Mouse (Mus musculus): Measurements from ENCODE around the gene Gga2. TPM values are rescaled to one million over a fixed set of nuclear protein-coding genes. Genes with fewer than 3 reads are reported as not detected.

Gga2 gene
- total and polyA plus RNA-seq, 2 experiments from 2014 or later = 22.2 to 27.2 TPM

- no peak for ATAC-seq (ENCODE audit: low FRiP score)
- no peak overlapping the region for H3K4me2 ChIP-seq (ENCODE audit: low read depth, low read length, poor library complexity, severe bottlenecking)
- whole genome bisulfite sequencing = 93% methylated on average over 11 of the region's 11 CpGs
- TF ChIP-seq CTCF (IDR thresholded peaks at IDR 0.05) = no peak
- no peaks in the 10 kb centered on the region for H3K9me3 ChIP-seq (ENCODE audit: low read length)
- no peak overlapping the region for H3K4me3 ChIP-seq (ENCODE audit: low read depth, low read length)
- H3K27me3 ChIP-seq (ENCODE audit: insufficient read depth, low read length) = no peaks in the 10 kb centered on the region
- no peaks in the 10 kb centered on the region for H3K4me1 ChIP-seq (ENCODE audit: insufficient read depth, low read length)
- H3K36me3 ChIP-seq (ENCODE audit: insufficient read depth, low read length) = peaks cover 16% of the 10 kb centered on the region
- H3K9ac ChIP-seq (replicated peaks; ENCODE audit: low read length, poor library complexity, severe bottlenecking) = no peak overlapping the region
- no peak overlapping the region for H3K27ac ChIP-seq (ENCODE audit: low read depth, low read length)
- DNase-seq (ENCODE audit: low spot score) = no peak
These were observed 65.9 kb downstream of the Gga2 start for GRCm38 (mm10) chr7:121954891-121955669.

DNA sequence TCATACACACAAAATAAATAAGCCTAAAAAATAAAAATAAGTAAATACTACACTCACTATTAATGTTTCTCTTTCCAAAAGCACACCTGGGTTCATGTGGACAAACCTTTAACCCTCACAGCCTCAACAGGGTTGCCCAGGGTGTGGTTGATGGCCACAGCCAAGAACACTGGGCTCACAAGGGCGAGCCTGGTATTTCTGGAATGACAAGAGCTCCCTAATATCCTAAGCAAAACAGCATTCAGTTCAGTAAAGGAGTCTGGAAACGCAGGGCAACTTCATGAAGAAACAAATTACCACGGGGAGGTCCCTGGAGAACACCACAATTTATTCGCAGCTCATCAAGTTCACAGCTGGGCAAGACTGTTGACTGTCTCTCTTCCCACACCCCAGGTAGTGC is 73.5 kb downstream of the Gga2 start:
- Histone ChIP-seq H3K27ac (ENCODE audit: low read depth, low read length) (no peak overlapping the region), H3K4me2 (ENCODE audit: low read depth, low read length, poor library complexity, severe bottlenecking) (no peak overlapping the region), H3K9ac (replicated peaks; ENCODE audit: low read length, poor library complexity, severe bottlenecking) (no peak overlapping the region), H3K9me3 (ENCODE audit: low read length) (no peaks in the 10 kb centered on the region), H3K36me3 (ENCODE audit: insufficient read depth, low read length) (peaks cover 6% of the 10 kb centered on the region), H3K4me1 (ENCODE audit: insufficient read depth, low read length) (no peaks in the 10 kb centered on the region), H3K4me3 (ENCODE audit: low read depth, low read length) (no peak overlapping the region), H3K27me3 (ENCODE audit: insufficient read depth, low read length) (no peaks in the 10 kb centered on the region)
- WGBS = 76% methylated on average over 4 of the region's 4 CpGs
- TF ChIP-seq CTCF (IDR thresholded peaks at IDR 0.05) = no peak
- ATAC-seq (ENCODE audit: low FRiP score) (no peak), DNase-seq (ENCODE audit: low spot score) (no peak)

DNA sequence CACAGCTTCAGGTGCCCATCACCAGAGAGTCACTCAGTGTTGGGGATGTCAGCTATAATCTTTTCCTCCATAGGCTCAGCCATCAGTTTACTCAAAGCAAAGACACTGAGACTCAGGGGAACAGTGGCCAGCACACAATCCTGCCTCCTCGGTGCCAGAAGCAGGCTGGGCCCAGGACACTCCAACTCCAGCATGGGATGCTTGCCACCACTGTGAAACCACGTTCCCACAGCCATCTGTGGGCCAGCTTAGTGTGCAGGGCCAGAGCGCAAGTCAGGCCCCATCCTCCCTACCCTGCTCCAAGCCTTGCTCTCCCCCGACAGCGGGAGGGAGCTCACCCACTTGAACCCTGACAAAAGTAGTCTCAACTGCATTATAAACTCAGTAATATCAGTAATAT is 74.8 kb downstream of the Gga2 start:
- Histone ChIP-seq H3K9ac (replicated peaks; ENCODE audit: low read length, poor library complexity, severe bottlenecking) (no peak overlapping the region), H3K9me3 (ENCODE audit: low read length) (no peaks in the 10 kb centered on the region), H3K4me1 (ENCODE audit: insufficient read depth, low read length) (no peaks in the 10 kb centered on the region), H3K27me3 (ENCODE audit: insufficient read depth, low read length) (no peaks in the 10 kb centered on the region), H3K4me3 (ENCODE audit: low read depth, low read length) (no peak overlapping the region), H3K27ac (ENCODE audit: low read depth, low read length) (no peak overlapping the region), H3K4me2 (ENCODE audit: low read depth, low read length, poor library complexity, severe bottlenecking) (no peak overlapping the region), H3K36me3 (ENCODE audit: insufficient read depth, low read length) (peaks cover 9% of the 10 kb centered on the region)
- DNase-seq (ENCODE audit: low spot score) (no peak), ATAC-seq (ENCODE audit: low FRiP score) (no peak)
- no peak for TF ChIP-seq CTCF (IDR thresholded peaks at IDR 0.05)
- 80% methylated on average over 5 of the region's 5 CpGs for WGBS

GRCm38 (mm10) chr7:121942371-121942770 is 78.7 kb downstream of the Gga2 start:
- Histone ChIP-seq H3K9me3 (ENCODE audit: low read length) (no peaks in the 10 kb centered on the region), H3K36me3 (ENCODE audit: insufficient read depth, low read length) (peaks cover 5% of the 10 kb centered on the region; the same call in 1 of the 2 replicates), H3K4me1 (ENCODE audit: insufficient read depth, low read length) (no peaks in the 10 kb centered on the region), H3K4me3 (ENCODE audit: low read depth, low read length) (no peak overlapping the region), H3K9ac (replicated peaks; ENCODE audit: low read length, poor library complexity, severe bottlenecking) (no peak overlapping the region), H3K27me3 (ENCODE audit: insufficient read depth, low read length) (no peaks in the 10 kb centered on the region), H3K4me2 (ENCODE audit: low read depth, low read length, poor library complexity, severe bottlenecking) (no peak overlapping the region), H3K27ac (ENCODE audit: low read depth, low read length) (no peak overlapping the region)
- WGBS = 97% methylated on average over 2 of the region's 2 CpGs
- no peak for ATAC-seq (ENCODE audit: low FRiP score)
- TF ChIP-seq CTCF (IDR thresholded peaks at IDR 0.05) = no peak
- no peak for DNase-seq (ENCODE audit: low spot score)

GRCm38 (mm10) chr7:121941640-121942039 is 79.4 kb downstream of the Gga2 start:
- no peaks in the 10 kb centered on the region for H3K4me1 ChIP-seq (ENCODE audit: insufficient read depth, low read length)
- H3K36me3 ChIP-seq (ENCODE audit: insufficient read depth, low read length) = peaks cover 5% of the 10 kb centered on the region; the same call in 1 of the 2 replicates
- H3K9me3 ChIP-seq (ENCODE audit: low read length) = no peaks in the 10 kb centered on the region
- no peak overlapping the region for H3K27ac ChIP-seq (ENCODE audit: low read depth, low read length)
- 84% methylated on average over 3 of the region's 3 CpGs for WGBS
- H3K27me3 ChIP-seq (ENCODE audit: insufficient read depth, low read length) = no peaks in the 10 kb centered on the region
- no peak overlapping the region for H3K4me3 ChIP-seq (ENCODE audit: low read depth, low read length)
- no peak for TF ChIP-seq CTCF (IDR thresholded peaks at IDR 0.05)
- ATAC-seq (ENCODE audit: low FRiP score) = no peak
- no peak for DNase-seq (ENCODE audit: low spot score)
- no peak overlapping the region for H3K4me2 ChIP-seq (ENCODE audit: low read depth, low read length, poor library complexity, severe bottlenecking)
- no peak overlapping the region for H3K9ac ChIP-seq (replicated peaks; ENCODE audit: low read length, poor library complexity, severe bottlenecking)

DNA sequence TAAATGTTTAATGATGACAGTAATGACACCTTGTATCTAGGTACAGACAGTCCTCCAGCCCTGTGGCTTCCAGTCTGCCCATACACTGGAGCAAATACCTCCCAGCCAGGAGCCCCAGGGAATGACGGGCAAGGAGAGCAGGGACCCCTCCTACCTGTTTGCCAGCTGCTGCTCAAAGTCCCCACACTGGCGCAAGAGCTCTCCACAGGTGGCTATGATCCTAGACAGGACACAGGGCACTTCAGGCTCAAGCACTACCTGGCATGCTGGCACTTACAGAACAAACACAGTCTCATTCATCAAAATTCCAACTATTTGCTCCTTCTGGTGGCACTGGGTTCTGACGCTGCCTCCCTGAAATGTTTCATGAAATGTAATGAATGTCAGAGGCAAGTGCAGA is 80.0 kb downstream of the Gga2 start:
- no peak for TF ChIP-seq CTCF (IDR thresholded peaks at IDR 0.05)
- H3K4me2 ChIP-seq (ENCODE audit: low read depth, low read length, poor library complexity, severe bottlenecking) = no peak overlapping the region
- no peak overlapping the region for H3K27ac ChIP-seq (ENCODE audit: low read depth, low read length)
- peaks cover 5% of the 10 kb centered on the region; the same call in 1 of the 2 replicates for H3K36me3 ChIP-seq (ENCODE audit: insufficient read depth, low read length)
- no peaks in the 10 kb centered on the region for H3K4me1 ChIP-seq (ENCODE audit: insufficient read depth, low read length)
- H3K9ac ChIP-seq (replicated peaks; ENCODE audit: low read length, poor library complexity, severe bottlenecking) = no peak overlapping the region
- H3K9me3 ChIP-seq (ENCODE audit: low read length) = no peaks in the 10 kb centered on the region
- DNase-seq (ENCODE audit: low spot score) (no peak), ATAC-seq (ENCODE audit: low FRiP score) (no peak)
- no peaks in the 10 kb centered on the region for H3K27me3 ChIP-seq (ENCODE audit: insufficient read depth, low read length)
- no peak overlapping the region for H3K4me3 ChIP-seq (ENCODE audit: low read depth, low read length)
- WGBS = 79% methylated on average over 3 of the region's 3 CpGs

Measured in midbrain, postnatal 0 days (tissue).